Mouse (Mus musculus): ENCODE measurements around the gene Ngef. TPM values are rescaled to one million over a fixed set of nuclear protein-coding genes. Genes with fewer than 3 reads are reported as not detected.

Ngef gene
- 0.13 TPM for polyA plus RNA-seq (2017; shearing (Covaris generic))

DNA sequence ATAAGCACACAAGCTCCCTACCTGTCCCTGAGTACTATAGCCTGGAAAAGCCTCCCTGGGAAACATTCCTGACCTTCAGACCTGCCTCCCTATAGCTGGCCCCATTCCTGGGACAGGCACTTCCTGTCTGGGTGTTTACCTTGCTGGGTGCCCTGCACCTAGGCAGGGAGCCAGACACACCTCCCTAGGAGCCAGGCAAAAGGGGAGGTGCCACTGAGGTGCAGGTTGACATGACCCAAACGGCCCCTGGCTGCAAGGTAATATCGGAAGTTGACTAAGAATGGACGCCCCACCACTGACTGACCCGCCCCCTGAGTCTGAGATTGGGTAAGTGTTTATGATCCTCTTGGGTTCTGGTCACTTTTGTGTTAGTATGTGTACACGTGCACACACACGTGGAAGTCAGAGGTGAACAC lies at the start of gene Ngef:
Gene Ngef (minus strand): TSS at position 71 of the 416 bp plus-strand sequence.

DNA sequence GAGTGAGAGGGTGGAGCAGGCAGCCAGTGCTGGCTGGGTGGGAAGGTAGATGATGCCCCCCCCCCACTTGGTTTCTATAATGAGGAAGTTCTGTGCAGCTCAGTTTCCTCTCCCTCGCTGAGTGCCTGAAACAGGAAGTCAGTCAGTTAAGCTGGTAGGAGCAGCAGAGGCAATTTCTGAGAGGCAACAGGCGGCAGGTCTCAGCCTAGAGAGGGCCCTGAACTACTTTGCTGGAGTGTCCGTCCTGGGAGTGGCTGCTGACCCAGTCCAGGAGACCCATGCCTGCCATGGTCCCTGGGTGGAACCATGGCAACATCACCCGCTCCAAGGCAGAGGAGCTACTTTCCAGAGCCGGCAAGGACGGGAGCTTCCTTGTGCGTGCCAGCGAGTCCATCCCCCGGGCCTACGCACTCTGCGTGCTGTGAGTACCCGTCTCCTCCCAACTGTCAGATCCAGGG lies 46.6 kb upstream of the Ngef start, which contains the start of gene Inpp5d:
Gene Inpp5d (plus strand): TSS at position 102 of the 458 bp plus-strand sequence.

DNA sequence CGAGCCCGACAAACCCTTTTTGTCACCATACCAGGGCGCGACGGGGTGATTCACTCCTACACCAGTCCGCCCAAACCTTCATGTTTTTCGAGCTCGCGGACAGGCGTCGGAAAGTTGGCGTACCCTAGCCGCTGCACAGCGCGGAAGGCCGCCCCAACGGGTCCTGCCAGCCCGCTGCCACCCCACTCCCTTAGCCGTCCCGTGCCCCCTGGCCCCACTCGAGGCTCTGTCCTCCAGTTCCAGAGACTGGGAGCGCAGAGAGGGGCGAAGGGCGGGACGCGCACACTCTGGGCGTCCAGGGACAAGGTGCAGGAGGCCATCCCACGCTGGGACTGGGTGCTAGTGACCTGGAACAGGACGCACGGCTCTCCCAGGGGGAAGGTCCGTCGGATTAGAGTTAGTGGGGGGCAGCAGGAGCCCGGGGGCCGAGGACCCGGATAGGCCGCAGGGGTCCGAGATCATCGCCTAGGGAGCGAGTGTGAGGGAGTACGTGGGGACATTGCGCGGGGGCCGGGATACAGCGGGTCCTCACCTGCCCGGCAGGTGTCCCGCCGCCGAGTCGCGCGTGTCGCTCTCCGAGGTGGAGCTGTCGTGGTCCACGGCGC lies 64.0 kb downstream of the Ngef start, which contains the start of gene Neu2:
Gene Neu2 (plus strand): TSS at position 329 of the 605 bp plus-strand sequence.

DNA sequence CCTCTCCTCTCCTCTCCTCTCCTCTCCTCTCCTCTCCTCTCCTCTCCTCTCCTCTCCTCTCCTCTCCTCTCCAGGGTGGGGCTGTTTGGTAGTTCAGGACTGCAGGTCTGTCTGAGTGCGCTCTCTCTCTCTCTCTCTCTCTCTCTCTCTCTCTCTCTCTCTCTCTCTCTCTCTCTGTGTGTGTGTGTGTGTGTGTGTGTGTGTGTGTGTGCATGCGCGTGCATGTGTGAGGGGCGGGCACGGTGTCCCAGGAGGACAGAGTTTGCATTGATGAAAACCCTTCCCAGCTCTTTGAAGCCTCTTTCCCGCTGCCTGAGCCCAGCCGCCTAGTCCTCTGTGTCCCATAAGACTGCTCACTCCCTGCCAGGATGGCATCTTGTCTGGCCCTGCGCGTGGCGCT lies 103.7 kb downstream of the Ngef start, which contains the start of gene Snorc:
Gene Snorc (plus strand): TSS at position 301 of the 400 bp plus-strand sequence.

Other genes starting within 250 kb of the Ngef start
- 62.7 TPM for gene Gigyf2, start 246.9 kb downstream of the Ngef start, polyA plus RNA-seq (2017; shearing (Covaris generic))
- 2.4 TPM for gene Kcnj13, start 179.1 kb downstream of the Ngef start, polyA plus RNA-seq (2017; shearing (Covaris generic))
- not detected for gene Snorc, start 103.6 kb downstream of the Ngef start, polyA plus RNA-seq (2017; shearing (Covaris generic))
- not detected for gene Neu2, start 64.0 kb downstream of the Ngef start, polyA plus RNA-seq (2017; shearing (Covaris generic))
- gene Inpp5d, start 46.4 kb upstream of the Ngef start, polyA plus RNA-seq (2017; shearing (Covaris generic)) = 213 TPM
- gene Atg16l1, start 182.0 kb upstream of the Ngef start, polyA plus RNA-seq (2017; shearing (Covaris generic)) = 53.1 TPM
- gene Sag, start 229.8 kb upstream of the Ngef start, polyA plus RNA-seq (2017; shearing (Covaris generic)) = 1.3 TPM

All from effector memory CD4-positive, alpha-beta T cell, adult 7 months (primary cell).